Comparison of ENCODE assay signal across 22 mouse cellular contexts in genomic region chr9:42995298-42995697, GRCm38 (mm10). TPM values are rescaled to one million over a fixed set of nuclear protein-coding genes. Genes with fewer than 3 reads are reported as not detected.
DNase-seq lines count a peak whose midpoint lies in the region; ATAC-seq and TF ChIP-seq lines count a peak whose summit lies in the region.
"Had no signal": no experiment of that assay in that cellular context is flagged by ENCODE, and none has a peak within 500 bp of the region (broad histone marks: within the 10 kb centered on the region; RNA-seq: fewer than 3 reads in every experiment).

No protein-coding gene starts in this region.

- peaks cover 14% of the 10 kb centered on the region for H3K4me1 ChIP-seq in liver, adult 2 months (ENCODE audit: control insufficient read depth, insufficient read depth, low read length)
- H3K4me1 ChIP-seq in midbrain, embryonic 10.5 days: no peaks in the 10 kb centered on the region
- H3K4me1 ChIP-seq: forebrain, embryonic 13.5 days; midbrain, embryonic 13.5 days had no signal

- no peaks in the 10 kb centered on the region for H3K9me3 ChIP-seq in midbrain, embryonic 10.5 days (replicated peaks)
- H3K9me3 ChIP-seq: forebrain, embryonic 13.5 days; heart, embryonic 13.5 days; liver, embryonic 15.5 days; midbrain, embryonic 13.5 days had no signal

- no peaks in the 10 kb centered on the region for H3K27me3 ChIP-seq in liver, adult 2 months (ENCODE audit: control insufficient read depth, insufficient read depth, low read length)
- no peaks in the 10 kb centered on the region for H3K27me3 ChIP-seq in midbrain, embryonic 10.5 days (ENCODE audit: low read depth, poor library complexity, severe bottlenecking)
- H3K27me3 ChIP-seq: forebrain, embryonic 13.5 days; heart, embryonic 13.5 days; liver, embryonic 15.5 days; midbrain, embryonic 13.5 days had no signal

- ATAC-seq in common myeloid progenitor, adult 5-6 weeks (replicated peaks; ENCODE audit: low read depth, poor library complexity, severe bottlenecking): peak; percentile 66
- peak; percentile 76 for ATAC-seq in megakaryocyte progenitor cell, adult 5-6 weeks (replicated peaks; ENCODE audit: poor library complexity)
- ATAC-seq: forebrain, embryonic 13.5 days; intestine, postnatal 0 days; midbrain, embryonic 13.5 days had no signal

- peak; percentile 72 for DNase-seq in liver, adult 2 months (ENCODE audit: extremely low read depth, low read depth, low spot score)
- no peak for DNase-seq in liver
- peak; percentile 32 for DNase-seq in CD4-positive helper T cell, adult 2 months (ENCODE audit: low read depth, low spot score)
- no peak for DNase-seq in midbrain, embryonic 10.5 days (ENCODE audit: low spot score)
- no peak for DNase-seq in lung, postnatal 25 days (ENCODE audit: low spot score)
- DNase-seq in kidney, adult 9 months: no peak
- DNase-seq: adrenal gland, postnatal 25 days; cerebellum, adult 9-10 months; gastrocnemius, postnatal 10 days; heart, adult 18-20 months; heart, postnatal 36 days; lung, postnatal 10 days; right cerebral cortex, postnatal 4 days had no signal

- H3K36me3 ChIP-seq in liver, adult 2 months (ENCODE audit: control insufficient read depth, insufficient read depth, low read length): peaks cover 60% of the 10 kb centered on the region
- H3K36me3 ChIP-seq in midbrain, embryonic 10.5 days: peaks cover 89% of the 10 kb centered on the region

- H3K4me3 ChIP-seq in liver, adult 2 months (ENCODE audit: insufficient read depth, low read depth, low read length): 0 out of 2 replicates have a peak overlapping the region, but pooled peaks have one; percentile 9
- H3K4me3 ChIP-seq in midbrain, embryonic 10.5 days: no peak overlapping the region
- H3K4me3 ChIP-seq: forebrain, embryonic 13.5 days; heart, embryonic 13.5 days; liver, embryonic 15.5 days; midbrain, embryonic 13.5 days; myocyte had no signal

- H3K9ac ChIP-seq in liver, adult 2 months (ENCODE audit: low read depth, low read length): peak overlapping the region; percentile 65; the same call in 1 of the 2 replicates
- H3K9ac ChIP-seq: forebrain, embryonic 13.5 days; heart, embryonic 13.5 days; hindbrain, embryonic 14.5 days; liver, embryonic 15.5 days; midbrain, embryonic 13.5 days had no signal

- 22% methylated on average over 11 of the region's 11 CpGs for WGBS in liver, adult 2 months
- 92% methylated on average over 11 of the region's 11 CpGs for WGBS in midbrain, embryonic 10.5 days

- peak overlapping the region; percentile 79 for H3K27ac ChIP-seq in liver, adult 2 months (replicated peaks; ENCODE audit: insufficient read depth, low read depth, low read length)
- no peak overlapping the region for H3K27ac ChIP-seq in midbrain, embryonic 10.5 days (replicated peaks)
- H3K27ac ChIP-seq: forebrain, embryonic 13.5 days; heart, embryonic 13.5 days; hindbrain, embryonic 14.5 days; liver, embryonic 15.5 days; midbrain, embryonic 13.5 days had no signal

- TF ChIP-seq POLR2A in liver, adult 2 months (IDR thresholded peaks at IDR 0.05; ENCODE audit: extremely low read depth, insufficient read depth, low read length): no peak

- TF ChIP-seq CTCF in liver, adult 2 months (IDR thresholded peaks at IDR 0.05; ENCODE audit: low read depth, low read length): no peak

- H3K79me2 ChIP-seq in liver, adult 2 months (ENCODE audit: control insufficient read depth, insufficient read depth, low read length): no peaks in the 10 kb centered on the region

RNA-seq across cellular contexts. Expression of gene Grik4, which starts 51.0 kb away (rescaled TPM):
- total RNA-seq in liver, adult 2 months (2014; rRNA removed): under 0.01 and 0.07 TPM in 2 replicates
- 0.04 and 0.09 TPM in 2 replicates for polyA plus RNA-seq in liver, adult 2 months (2012; rRNA removed)
- total RNA-seq in common myeloid progenitor, adult 5-6 weeks (2017): not detected in 2 replicates
- not detected in 2 replicates for total RNA-seq in megakaryocyte progenitor cell, adult 5-6 weeks (2015)
- total RNA-seq in megakaryocyte progenitor cell, adult 5-6 weeks (2017): not detected in 2 replicates
- polyA plus RNA-seq in midbrain, embryonic 10.5 days (2016; fragmentation: Nextera tagmentation; extraction: Ambion mirVana): 1.7 and 3.0 TPM in 2 replicates
- polyA plus RNA-seq: myocyte had no signal

Comparison
In these comparisons a context has a peak if more than half of its experiments do, and no peak if none do; other contexts are left out.
1. DNase-seq: peak in liver, adult 2 months (single experiment) and CD4-positive helper T cell, adult 2 months (single experiment); none in liver (single experiment), midbrain, embryonic 10.5 days (single experiment), lung, postnatal 25 days (single experiment) and kidney, adult 9 months (single experiment).